Mouse (Mus musculus) testis, postnatal 10 days (tissue): ENCODE data around the gene Mrps25.

Experiments used
- DNase-seq: peaks from one replicate; pipeline ENCODE4 v3.0.0; 2021; ENCODE audit warnings: low spot score

Gene Mrps25

GRCm38 (mm10) chr6:92126861-92127468, 56.9 kb downstream of the Mrps25 start:
- no peak for DNase-seq

GRCm38 (mm10) chr6:92124547-92124946, 59.3 kb downstream of the Mrps25 start:
- DNase-seq, result no peak
